Mouse (Mus musculus) G1E-ER4 (cell line): ENCODE data around the gene Calm2. TPM values are rescaled to one million over a fixed set of nuclear protein-coding genes. Genes with fewer than 3 reads are reported as not detected.

Experiments used
- GATA1 ChIP-seq: IDR thresholded peaks from one replicate; pipeline ENCODE4 v1.8.0; 2012; ENCODE audit warnings: low read length, inconsistent platforms
- polyA plus RNA-seq: library from polyadenylated mRNA; stranded (reverse); fragments of >175 nt; gene quantifications from 2 replicates; pipeline ENCODE4 v1.2.3, GENCODE M21; 2012

Gene Calm2
- polyA plus RNA-seq, 1 experiment: 27.3 TPM

DNA sequence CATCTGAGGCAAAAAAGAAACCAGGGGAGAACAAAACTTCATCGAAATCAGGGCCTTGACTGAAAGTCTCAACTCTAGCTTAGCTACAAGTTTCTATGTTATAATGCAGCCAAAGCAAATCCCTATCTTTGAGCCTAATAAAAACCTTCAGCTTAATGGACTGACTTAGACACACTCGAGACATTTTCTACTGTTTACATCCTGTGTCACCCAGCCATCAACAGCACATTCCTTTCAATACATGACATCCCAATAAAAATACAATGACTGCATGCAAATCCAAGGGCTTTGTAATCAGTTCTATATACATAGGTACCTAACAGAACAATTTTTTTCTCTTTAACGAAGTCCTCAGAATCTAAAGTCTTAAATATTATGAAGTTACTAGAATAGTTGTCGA lies 2.0 kb downstream of the Calm2 start:
- TF ChIP-seq GATA1: no peak

GRCm38 (mm10) chr17:87441537-87441936 lies 5.2 kb downstream of the Calm2 start:
- no peak for TF ChIP-seq GATA1

GRCm38 (mm10) chr17:87439441-87439840 lies 7.3 kb downstream of the Calm2 start:
- TF ChIP-seq GATA1: no peak

- TF ChIP-seq GATA1: no peak
Measured at GRCm38 (mm10) chr17:87433929-87434328, 12.8 kb downstream of the Calm2 start.

DNA sequence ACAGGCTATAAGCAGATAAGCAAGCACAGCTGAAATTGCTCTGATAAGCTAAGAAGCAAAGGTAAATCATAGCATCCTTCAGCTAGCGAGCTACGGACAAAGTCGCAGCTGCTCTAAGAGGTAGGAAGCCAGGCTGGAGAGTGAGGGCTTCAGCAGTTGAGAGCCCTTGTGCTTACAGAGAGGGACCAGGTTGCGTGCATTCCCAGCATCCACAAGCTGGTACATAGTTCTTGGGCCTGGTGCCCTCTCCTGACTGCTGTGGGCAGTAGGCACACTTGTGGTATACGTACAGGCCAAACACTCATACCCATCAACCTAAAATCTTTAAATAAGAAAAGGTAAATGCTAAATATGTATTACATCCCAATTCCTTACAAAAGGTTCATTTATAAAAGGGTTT lies 14.0 kb downstream of the Calm2 start:
- TF ChIP-seq GATA1: no peak

DNA sequence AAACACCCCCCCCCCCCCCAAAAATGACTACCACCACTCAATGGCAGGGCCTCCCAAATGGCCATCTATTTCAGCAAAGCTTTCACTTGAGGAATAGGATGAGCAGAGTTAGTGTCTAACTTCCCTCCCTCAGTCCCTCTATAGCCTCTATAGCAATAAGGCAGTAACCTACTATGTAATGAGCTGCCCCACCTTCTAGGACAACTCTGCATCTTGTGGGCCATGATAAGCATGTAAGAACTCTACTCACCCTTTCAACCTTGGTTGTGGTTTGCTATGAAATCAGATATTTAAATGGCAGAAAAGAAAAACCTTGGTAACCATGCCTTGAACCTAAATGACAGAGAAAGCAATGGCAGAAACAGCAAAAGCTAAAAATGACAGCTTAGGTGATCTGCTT lies 14.4 kb downstream of the Calm2 start:
- TF ChIP-seq GATA1: no peak

DNA sequence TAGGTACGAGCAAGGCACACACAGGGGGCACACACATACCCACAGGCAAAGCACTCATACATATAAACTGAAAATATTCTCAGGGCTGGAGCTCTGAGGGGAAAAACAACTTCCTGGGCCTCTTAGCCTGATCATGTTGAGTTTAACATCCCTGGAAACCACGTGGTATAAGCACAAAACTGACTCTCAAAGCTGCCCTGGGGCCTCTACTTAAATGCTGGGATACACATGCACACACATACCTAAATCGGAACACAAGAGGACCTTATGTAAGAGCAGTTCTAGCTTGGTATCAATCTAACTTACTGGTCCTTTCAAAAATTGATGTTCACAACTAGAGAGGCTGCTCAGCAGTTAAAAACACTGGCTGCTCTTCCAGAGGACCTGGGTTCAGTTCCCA lies 17.3 kb downstream of the Calm2 start:
- no peak for TF ChIP-seq GATA1

DNA sequence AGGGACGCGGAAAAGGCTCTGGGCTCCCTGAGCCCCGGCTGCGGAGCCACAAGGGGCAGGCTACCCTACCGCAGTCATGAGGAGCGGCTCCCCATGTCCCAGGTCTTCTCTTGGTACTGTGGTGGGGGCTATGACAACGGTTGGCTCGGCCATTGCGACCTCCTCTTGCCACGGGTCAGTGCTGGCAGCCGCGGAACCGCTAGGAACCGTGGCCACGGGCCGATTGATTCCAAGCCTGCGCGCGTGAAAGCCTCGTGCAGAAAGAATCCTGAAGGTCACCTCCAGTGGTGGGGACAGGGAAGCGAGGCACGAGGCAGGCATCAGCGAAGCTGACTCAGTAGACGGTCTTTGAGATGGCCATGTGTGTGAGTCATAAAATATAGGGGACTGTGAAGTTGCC lies 19.2 kb downstream of the Calm2 start, which contains the start of gene Stpg4:
Gene Stpg4, minus strand, starts transcription at position 231 of the 400 bp plus-strand sequence.
- no peak for TF ChIP-seq GATA1

DNA sequence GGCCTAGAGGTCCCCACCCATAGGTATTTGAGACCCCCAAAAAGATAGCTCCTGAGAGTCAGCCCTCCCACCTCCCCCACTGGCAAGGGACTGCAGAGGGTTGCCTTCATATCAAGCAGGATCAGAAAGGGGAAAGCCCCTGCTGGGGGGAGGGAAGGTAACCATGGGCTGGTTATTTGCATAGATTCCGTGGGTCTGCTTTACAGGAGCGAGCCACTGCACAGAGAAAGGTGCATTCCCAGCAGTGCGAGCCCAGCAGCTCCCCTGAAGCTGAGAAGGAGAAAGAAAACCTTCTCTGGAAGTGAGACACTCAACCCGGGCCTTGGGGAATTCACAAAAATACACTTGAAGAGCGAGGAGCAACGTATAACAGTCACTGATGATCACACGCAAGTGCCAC lies 28.7 kb downstream of the Calm2 start:
- TF ChIP-seq GATA1: no peak

DNA sequence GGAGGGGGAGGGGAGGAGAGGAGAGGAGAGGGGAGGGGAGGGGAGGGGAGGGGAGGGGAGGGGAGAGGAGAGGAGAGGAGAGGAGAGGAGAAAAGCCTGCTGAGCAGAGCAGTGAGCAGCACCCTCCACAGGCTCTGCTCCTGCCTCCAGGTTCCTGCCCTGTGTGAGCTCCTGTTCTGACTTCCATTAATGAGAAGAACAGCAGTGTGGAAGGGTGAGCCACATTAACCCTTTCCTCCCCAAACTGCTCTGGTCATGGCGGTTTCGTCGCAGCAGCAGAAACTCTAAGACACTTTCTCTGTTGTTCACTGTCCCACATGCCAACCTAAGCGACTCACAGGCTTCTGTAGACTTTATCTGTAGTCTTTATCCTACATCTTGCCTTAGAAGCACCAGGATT lies 40.1 kb downstream of the Calm2 start:
- TF ChIP-seq GATA1: no peak

DNA sequence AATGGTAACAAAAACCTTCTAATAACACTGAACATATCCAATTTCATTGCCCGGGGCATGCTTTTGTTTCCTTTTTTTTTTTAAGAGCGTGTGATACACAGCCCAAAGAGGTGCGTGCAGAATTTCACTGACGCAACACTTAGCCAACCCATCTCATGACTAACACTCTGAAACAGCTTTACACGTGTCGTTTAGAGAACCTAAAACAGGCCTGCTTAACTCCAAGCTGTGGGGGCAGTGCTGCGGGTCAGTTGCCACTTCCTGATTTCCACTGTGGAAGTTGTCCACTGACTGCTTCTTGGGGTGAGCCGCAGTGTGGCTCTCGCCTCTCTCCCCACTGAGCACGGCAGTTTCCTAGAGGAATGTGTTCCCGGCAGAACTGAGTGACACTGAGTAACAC lies 41.2 kb downstream of the Calm2 start:
- no peak for TF ChIP-seq GATA1

GRCm38 (mm10) chr17:87403462-87403861 lies 43.3 kb downstream of the Calm2 start:
- TF ChIP-seq GATA1: no peak

DNA sequence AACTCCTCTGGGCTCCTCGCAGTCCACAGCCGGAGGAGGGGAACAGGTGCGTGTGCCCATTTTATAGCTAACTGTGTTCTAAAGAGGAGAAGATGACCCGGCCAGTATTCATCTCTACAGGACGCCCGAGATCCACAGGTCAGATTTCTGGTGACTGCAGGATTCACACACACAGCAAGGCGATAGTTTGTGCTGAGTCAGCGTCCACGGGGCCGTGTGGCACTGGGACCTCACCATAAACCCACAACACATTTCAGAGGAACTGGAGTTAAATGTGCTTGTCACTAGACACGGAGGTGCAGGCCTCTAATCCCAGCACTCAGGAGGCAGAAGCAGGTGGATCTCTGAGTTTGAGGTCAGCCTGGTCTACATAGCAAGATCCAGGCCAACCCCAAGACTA lies 44.3 kb downstream of the Calm2 start:
- TF ChIP-seq GATA1: no peak

DNA sequence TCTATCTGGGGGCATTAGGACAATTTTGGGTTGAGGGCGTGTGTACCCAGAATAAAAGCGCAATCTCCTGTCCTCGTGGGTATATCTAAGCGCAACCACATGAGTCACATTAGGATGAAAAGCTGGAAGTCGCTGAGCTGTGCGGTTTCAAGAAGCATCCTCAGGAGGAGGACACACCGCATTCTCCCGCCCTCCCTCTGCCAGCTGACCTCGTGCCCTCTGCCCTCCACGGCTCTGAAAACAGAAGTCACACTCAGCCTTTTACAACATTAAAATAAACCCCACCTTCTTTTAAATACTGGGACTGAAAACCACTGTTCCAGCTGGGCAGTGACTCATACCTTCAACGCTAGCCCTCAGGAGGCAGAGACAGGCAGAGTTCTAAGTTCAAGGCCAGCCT lies 49.6 kb downstream of the Calm2 start:
- no peak for TF ChIP-seq GATA1

GRCm38 (mm10) chr17:87391242-87391641 lies 55.5 kb downstream of the Calm2 start:
- TF ChIP-seq GATA1: no peak

DNA sequence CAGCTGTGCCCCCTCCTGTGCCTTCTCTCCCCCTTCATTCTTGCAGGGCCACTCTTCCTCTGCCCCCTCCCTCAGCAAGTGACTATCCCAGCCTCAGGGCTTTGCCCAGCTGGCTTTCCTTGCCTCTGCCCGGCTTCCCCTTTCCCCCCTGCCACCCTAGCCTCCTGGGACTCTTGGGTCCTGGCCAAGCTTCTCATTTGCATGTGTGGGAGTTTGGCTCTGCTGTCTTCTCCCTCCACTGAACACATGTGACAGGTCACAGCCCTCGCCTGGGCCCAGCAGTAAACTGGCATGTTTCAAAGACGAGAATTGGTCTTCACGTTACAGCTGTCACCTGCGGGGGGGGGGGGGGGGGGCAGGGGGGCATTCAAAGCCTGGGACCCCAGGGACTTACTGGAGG lies 59.7 kb downstream of the Calm2 start:
- TF ChIP-seq GATA1: no peak

- no peak for TF ChIP-seq GATA1
Measured at GRCm38 (mm10) chr17:87385835-87386234, 60.9 kb downstream of the Calm2 start.

Other genes with a start within 250 kb of the Calm2 start
- 2.2 and 7.4 TPM in 2 replicates for gene Mcfd2, start 181.0 kb downstream of the Calm2 start, polyA plus RNA-seq
- 31.2 and 36.6 TPM in 2 replicates for gene Ttc7, start 164.0 kb downstream of the Calm2 start, polyA plus RNA-seq
- not detected in 2 replicates for gene Stpg4, start 19.2 kb downstream of the Calm2 start, polyA plus RNA-seq
- gene Epcam, start 189.0 kb upstream of the Calm2 start, polyA plus RNA-seq: not detected in 2 replicates
- gene Msh2, start 225.4 kb upstream of the Calm2 start, polyA plus RNA-seq: 50.4 and 63.4 TPM in 2 replicates